Mouse (Mus musculus) A20 (cell line): ENCODE results near the gene Ces1g.

Experiments
- DNase-seq: peaks from one replicate; pipeline ENCODE4 v3.0.0-alpha.2; 2011; ENCODE audit warnings: low read depth, low spot score

Gene Ces1g

DNA sequence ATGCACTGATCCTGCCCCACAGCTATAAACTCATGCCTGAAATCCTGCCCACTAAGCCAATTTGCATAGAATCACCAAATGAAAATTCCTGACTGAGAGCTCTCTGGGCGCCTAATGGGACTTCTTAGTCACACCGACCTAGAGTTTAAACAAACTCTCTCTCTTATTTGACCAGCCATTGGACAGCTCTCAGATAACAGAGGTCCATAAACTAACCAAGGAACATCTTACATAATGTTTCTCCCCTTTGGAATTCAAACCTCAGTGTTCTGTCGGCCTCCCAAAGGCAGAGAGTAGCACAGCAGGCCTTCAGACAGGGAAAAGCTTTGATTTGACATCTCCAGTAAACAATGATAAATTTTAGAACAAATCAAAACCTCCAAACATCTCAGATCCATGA lies at the start of gene Ces1g:
Ces1g (minus strand) TSS at position 102 of the 400 bp plus-strand sequence.
- DNase-seq: no peak

DNA sequence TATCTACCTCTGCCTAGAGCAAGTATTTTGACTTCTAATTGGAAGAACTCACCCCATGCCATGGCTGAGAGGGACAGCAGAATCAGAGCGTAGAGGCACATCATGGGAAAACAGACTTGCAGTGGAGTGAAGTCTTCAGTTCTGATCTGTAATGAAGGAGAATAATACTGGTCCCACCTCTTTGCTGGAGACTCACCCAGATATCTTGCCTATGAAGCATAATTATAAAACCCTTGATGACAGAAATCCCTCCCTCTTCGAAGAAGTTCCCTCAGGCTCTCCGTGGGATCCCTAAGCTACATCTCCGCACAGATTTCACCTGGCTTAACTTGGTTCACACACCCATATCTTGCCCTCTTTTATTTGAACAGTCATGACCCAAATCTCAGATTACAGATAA lies 42.5 kb upstream of the Ces1g start, which contains the start of gene Ces1h:
Ces1h (minus strand) TSS at position 101 of the 400 bp plus-strand sequence.
- DNase-seq: no peak

DNA sequence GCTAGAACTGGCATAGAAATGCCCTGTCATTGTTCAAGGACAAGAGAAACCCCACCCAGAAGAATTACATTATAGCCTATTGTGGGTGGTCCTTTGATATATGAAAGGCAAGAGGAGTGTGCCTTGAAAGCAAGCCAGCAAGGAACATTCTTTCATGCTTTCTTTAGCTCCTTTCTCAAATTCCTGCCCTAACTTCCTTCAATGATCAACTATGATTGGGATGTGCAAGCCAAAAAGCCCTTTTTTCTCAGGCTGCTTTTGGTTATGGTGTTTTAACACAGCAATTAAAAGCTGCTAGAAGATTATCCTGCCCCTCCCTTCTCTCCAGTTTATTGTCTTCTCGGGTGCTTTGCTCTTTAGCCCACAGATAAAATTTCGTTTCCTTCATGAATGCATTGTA lies 32.4 kb upstream of the Ces1g start:
- no peak for DNase-seq

DNA sequence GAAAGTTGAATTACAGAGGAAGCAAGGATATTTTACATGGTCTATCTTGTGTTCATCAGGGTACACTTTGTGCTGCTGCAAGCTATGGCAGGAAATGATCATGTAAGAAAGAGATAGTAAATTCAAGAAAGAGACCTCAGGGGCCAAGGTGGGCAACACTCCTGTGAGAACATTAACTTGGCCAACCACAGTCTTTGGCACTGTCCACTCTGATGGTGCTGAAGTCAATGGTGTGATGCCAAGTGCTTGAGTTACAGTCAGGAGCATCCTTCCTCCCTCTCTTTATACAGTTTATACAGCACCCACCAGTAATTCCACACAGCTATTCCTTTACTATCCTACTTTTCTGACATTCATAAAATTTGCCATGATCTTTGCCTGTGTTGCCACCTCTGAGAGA lies 23.0 kb upstream of the Ces1g start:
- no peak for DNase-seq

DNA sequence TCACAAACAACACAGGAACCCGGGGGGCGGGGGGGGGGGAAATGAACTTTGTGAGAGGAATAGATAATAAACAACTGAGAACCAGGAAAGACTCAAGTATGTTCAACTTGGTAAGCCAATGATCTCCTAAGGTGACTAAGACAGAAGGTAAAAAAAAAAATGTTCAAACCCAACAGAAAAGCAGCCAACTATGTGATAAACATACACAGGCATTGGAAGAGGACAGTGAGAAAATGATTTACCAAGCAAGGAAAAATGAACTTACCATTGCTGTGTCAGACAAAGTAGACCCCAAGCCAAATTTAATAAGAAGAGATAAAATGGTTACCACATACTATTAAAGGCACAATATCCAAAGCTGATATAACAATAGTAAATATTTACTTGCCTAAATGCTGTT lies 2.4 kb upstream of the Ces1g start:
- DNase-seq: no peak

DNA sequence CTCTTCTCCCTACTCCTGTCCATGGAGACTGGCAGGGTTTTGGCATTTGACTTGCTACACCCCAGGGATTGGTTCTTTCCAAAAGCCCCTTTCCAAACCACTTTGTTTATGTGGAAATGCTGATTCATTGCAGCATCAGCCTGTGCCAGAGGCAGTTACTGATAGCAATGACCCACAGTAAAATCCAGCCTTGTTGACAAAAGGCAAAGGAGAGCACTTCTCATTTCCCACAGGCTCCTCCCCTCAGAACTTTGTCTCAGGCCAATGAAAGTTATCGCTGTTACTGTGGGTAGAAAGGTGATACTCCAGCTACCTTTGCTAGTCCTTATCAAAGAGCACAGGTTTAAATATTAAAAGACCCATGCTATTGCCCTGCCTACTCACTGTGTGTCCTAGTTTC lies 4.4 kb downstream of the Ces1g start:
- no peak for DNase-seq

DNA sequence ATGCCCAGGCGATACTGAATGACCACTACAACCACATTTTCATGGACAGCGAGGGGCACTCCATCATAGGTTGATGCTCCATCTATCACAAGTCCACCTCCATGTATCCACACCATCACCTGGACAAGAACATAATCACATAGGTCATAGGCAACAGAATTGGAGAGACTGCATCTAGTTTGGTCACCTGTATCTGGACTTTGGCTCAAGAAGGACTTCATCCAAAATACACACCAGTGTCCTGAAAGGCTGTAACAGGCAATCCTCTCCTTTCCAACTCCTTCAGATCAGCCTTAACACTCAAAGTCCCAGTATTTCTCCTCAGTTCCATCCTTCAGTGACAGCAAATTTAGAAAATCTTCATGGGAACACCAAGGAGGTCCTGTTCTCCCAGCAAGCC lies 6.0 kb downstream of the Ces1g start:
- no peak for DNase-seq

DNA sequence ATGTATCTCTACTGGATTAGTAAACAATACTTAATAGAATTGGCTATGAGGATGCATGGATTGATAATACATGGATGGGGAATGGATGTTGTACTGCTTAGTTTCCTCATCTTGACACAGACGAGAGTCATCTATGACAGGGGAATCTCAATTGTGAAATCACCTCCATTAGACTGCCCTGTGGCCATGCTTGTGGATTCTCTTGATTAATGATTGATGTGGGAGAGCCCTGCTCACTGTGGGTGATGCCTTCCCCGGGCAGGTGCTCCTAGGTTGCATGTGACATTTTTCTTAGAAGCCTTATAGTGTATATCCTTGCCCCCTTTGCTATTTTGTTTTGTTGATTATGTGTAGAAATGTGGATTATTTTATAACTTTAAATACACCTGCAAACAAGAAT lies 12.0 kb downstream of the Ces1g start:
- DNase-seq: no peak

DNA sequence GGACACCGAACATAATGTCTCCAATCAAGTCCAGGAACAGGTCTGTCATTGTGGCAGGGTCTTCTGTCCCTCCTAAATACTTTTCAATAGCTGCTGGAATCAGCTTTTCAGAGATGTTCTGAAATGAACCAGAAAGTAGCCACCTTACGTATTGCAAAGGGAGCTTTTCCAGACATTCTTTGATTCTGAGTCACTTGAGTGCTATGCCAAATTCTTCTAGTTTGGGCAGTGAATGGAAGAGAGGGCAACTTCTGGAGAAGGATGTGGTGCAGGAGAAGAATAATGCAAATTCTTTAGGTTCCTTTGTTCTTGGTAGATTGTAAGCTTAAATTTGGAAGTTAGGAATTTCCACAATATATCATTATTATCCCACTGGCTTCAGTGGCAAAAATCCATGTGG lies 20.1 kb downstream of the Ces1g start:
- DNase-seq: no peak

DNA sequence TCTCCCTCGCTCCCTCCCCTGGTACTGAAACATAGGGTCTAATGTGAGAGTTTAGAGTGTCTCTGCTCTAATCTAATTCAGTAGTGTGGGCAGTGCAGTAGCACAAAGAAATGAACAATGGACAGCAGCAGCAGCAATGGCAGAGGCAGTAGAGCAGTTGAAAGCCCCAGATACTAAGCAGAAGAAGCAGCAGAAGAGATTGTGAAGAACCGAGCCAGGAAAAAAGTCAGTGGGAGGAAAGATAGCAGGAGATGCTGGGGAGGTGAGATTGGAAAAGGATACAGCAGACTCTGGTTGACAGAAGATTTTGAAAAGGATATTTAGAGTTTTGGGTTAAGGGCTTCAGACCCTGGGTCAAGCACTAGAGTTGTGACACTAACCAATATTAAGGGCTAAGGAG lies 21.6 kb downstream of the Ces1g start:
- no peak for DNase-seq

DNA sequence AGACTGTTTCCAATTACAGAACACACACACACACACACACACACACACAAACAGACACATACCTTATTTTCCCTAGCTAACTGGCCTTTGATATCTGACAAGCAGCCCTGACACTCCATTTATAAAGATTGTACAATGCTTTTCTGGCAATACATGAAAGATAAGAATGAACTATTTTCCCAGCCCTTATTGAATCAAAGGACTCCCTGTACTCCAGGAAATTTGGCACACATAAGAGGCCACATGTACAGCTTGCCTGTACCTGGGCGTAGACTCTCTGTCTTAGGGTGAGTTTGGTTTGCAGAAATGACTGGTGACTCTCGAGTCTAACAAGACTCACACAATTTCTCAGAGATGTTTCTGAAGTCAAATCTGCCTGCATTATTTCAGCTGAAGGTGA lies 53.2 kb downstream of the Ces1g start:
- DNase-seq: no peak

DNA sequence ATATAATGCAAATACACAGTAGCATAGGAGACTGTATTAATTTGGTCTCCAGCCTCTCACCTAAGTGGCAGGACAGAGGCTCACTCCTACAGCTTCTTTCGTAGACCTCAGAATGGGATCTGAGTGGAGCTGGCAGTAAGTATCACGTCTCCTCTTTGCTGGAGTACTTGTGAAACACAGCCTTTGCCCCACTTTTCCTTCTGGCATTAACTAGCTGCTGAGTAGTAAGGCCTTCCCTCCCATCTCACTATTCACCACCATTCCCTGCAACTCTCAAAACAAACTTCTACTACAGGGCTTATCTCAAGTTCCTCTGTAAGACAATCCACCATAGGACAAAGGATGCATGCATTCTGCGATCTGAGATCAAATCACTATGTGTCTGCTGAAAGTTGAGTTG lies 54.8 kb downstream of the Ces1g start:
- no peak for DNase-seq

DNA sequence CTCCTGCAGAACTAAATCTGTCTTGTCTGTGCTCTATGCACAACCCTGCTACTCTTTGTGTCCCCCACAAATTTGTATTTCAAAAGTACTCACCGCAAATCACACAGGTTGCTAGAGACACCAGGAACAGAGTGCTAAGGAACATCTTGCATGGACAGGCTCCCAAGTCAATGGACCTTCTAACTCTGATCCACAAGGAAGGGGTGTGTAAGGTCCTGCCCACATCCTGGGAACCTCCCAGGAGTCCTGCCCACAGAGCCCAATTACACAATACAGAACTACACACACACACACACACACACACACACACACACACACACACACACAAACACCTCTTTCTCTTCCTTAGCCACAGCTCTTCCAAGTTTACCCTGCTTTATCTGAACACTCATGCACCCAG lies 57.6 kb downstream of the Ces1g start, which contains the start of gene Ces1f:
Ces1f (minus strand) TSS at position 192 of the 400 bp plus-strand sequence.
- no peak for DNase-seq

DNA sequence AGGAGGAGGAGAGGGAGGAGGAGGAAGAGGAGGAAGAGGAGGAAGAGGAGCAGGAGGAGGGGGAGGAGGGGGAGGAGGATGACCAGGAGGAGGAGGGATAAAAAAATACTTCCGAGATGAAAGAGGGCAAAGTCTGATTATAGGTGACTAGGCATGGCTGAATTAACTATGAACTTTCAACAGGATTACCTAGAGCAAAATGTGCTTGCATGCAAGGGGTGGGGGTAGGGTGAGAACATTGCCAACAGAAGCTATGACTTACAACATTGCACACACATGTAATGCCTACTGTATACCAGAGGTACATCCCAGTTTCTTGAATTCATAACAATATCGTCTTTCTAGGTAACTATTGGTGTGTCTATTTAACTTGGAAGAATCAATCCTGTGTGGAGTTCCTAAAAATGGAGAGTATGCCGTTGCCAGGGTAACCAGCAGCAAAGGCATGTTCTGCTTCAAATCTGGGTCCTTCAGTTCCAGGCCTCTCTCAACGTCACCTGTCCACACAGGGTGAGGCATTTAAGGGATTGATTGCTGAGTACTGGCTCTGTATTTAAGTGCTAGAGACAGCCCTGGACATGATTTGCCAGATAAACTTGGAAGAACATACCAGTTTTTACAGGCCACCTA lies 58.8 kb downstream of the Ces1g start:
- no peak for DNase-seq

DNA sequence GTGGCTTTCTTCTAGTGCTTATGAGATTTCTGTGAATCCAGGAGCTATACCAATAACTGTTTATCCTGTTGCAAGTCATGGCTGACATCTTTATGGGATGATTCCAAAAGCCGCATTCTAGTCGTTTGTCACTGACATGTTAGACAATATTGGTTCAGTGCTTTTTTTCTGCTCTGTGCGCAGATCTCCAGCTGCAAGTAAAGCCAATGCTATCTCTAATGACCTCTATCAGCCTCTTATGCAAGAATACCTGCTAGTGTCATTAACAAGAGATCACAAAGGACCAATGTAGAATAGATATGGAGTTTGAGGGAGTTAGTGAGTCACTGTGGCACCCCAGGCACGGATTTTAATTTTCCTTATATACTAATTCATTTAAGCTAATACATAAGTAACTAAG lies 62.5 kb downstream of the Ces1g start:
- DNase-seq: no peak

DNA sequence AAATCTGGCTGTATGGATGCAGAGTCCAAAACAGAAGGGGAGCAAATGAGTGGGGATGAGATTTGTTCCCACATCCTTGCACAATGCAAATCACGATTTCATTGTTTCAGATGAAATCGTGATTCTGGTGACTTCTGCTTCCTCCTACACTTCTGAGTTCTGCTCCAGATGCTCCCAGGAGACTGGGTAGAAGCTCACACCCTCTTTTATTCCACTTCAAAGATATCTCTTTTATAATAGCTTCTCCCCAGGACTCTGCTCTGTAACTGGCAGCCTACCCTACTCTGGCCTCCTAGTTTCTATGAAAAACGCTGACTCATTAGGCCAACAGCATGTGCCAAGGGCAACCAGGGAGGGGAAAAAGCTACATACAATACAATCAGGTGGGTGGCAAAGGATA lies 63.8 kb downstream of the Ces1g start:
- no peak for DNase-seq

DNA sequence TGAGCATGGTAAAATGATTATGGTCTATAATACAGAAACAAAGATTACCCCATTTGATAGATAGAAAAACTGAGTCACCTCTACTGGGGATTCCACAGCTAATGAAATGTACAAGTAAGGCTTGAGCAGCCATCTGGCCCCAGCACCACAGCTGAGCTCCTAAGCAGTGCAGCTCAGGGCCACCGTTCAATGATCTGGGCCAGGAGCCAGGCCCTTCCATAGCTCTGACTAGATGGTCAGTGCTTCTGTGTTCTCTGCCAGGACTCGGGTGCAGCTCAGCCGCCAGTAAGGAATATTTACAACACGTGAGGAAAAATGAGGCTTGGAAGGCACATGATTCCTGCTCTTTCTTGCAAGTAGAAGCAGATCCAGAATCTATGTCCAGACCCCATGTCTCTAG lies 64.4 kb downstream of the Ces1g start:
- DNase-seq: no peak

DNA sequence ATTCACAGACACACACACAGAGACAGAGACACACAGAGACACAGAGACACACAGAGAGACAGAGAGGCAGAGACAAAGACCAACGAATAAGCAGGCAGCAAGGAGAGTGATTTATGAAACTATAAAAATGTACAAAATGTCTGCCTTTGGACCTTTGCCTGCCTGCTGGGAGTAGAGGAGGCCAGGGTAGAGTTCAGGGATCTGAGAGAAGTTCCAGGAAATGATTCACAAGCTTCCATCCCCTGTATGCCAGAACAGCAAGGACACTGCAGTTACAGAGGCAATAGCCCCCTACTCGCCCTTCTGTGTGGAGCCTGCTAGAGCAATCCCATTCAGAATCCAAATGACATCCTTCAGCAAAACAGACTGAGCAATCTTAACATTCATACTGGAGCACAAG lies 75.7 kb downstream of the Ces1g start:
- no peak for DNase-seq

DNA sequence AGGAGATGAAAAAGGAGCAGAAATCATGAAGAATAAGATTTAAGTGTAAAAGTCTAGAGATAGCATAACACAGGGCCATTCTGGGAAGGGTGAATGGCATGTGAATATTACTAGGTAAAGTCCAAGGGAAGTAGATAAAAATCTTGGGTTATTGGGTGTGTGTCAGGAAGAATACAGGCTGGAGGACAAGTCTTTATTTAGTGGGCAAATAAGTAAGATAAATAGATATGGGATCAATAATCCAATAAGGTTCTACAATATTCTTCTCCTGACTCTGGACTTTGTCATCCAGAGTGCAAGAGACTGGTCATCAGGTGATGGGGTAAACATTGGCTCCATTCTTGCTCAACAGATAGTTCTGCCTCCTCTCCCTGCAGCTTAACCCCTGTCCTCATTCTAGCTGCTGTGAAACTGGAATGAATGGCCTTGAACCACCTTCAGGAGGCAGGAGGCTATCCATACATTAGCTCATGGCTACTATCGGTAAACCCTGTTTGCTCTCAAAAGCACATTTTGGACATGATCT lies 84.6 kb downstream of the Ces1g start:
- no peak for DNase-seq
